Mouse (Mus musculus) gastrocnemius, adult 18-20 months (tissue): ENCODE data around the gene Itga5. TPM values are rescaled to one million over a fixed set of nuclear protein-coding genes. Genes with fewer than 3 reads are reported as not detected.
A peak's percentile ranks its signal among the peaks of the same experiment; 100 is the strongest.

ENCODE experiments used
- DNase-seq: peaks from one replicate; pipeline ENCODE4 v3.0.0; 2021; ENCODE audit warnings: low spot score
- total RNA-seq, 2 experiments: library from RNA; stranded (reverse); gene quantifications; 2 replicates each; pipeline ENCODE4 v1.2.3; 2021

Gene Itga5
- total RNA-seq, 2 experiments from 2014 or later: 6.5 to 9.1 TPM

DNA sequence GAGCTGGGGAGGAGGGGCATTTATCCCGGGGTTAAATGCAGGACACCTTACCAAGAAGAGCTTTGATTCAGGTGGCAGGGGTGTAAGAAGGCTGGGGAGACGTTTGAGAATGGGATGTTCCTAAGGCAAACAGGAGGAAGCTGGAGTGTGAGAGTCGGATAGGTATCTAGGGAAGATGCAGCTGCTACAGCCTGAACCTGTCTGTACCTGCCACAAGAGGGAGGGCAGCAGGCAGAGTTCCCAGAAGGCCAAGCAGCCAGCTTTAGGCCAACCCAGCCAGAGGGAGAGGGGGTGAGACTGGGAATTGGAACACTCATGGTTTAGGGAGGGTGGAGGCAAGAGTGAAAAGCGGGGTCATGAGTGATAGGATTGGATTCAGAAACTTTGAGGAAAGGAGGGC, 25.8 kb downstream of the Itga5 start:
- DNase-seq: no peak

GRCm38 (mm10) chr15:103339961-103340337, 26.6 kb downstream of the Itga5 start, which contains the start of gene Zfp385a:
Zfp385a (minus strand) TSS chr15:103340093.
- DNase-seq: no peak

GRCm38 (mm10) chr15:103339166-103339960, 27.2 kb downstream of the Itga5 start:
- no peak for DNase-seq

DNA sequence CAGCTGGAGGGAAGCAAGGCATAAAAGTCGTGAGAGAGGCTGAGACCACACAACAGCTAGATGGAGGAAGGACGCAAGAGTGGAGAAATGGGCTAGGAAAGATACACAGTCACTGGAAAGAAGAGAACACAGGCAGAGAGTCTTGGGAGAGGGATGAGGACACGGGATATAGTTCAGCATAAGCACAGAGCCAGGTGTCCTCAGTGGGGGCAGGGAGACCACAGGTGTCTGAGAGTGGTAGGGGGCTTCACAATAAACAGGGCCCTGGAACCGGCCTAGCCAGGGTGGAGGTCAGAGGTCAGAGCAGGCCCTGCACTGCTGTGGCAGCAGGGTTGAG, 27.8 kb downstream of the Itga5 start:
- no peak for DNase-seq

- no peak for DNase-seq
These were observed 29.4 kb downstream of the Itga5 start for GRCm38 (mm10) chr15:103336996-103337667.

DNA sequence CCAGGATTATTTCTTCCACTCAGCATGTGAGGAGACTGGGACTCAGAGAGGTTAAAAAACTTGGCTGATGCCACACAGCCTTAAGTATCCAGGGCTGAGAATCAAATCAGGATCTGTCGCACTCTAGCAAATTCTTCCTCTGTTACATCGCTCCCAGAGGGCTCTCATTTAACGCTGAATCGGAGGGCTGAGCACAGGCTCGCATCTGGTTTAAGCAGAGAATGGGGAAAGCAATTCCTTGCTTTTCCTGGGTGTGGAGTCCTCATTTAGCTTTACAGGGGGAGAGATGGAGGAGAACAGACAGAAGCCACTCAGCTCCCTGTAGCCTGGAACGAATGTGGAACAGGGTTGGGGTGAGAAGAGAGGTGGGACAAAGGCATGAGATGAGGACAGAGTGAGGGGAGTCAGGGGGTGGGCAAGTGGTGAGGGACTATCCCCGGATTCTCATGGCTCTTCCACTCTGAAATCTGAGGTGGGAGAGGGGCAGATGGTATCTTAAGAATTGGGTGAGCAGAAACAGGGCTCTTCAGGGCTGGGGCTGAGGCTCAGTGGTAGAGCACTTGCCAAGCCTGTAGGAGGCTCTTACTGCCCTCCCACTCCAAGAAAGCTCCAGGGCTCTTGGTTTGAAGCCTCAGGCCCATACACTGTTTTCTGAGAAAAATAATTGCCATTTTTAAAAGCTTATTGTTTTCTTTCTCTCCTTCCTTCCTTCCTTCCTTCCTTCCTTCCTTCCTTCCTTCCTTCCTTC, 30.9 kb downstream of the Itga5 start:
- DNase-seq: no peak

- DNase-seq: no peak
These were observed 31.5 kb downstream of the Itga5 start for GRCm38 (mm10) chr15:103335040-103335439.

- no peak for DNase-seq
These were observed 32.4 kb downstream of the Itga5 start for GRCm38 (mm10) chr15:103334194-103334593.

- no peak for DNase-seq
These were observed 32.8 kb downstream of the Itga5 start for GRCm38 (mm10) chr15:103333738-103334137.

DNA sequence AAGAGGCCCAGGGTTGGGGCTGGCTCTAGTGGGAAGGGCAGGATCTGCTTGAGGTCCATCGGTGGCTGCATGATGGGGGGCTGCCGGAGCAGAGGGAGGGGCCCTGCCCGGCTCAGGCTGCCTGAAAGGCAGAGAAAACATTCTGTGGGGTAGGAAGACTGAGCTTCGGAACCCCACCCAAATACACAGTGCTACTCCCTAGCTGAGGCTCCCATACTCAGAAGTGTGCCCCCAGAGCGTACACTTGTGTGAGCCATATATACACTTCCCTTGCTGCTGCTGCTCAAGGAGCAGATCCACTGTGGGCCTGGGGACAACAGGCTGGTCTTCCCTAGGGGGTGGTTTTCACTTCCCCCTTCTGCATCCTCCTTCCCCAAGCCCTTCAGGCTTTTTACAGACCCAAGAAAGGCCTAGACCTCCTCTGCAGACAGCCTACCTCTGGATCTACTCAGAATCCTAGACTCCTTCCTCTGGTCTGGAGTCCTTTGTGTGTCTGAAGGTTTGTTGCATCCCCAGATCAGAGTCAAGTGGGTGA, 33.4 kb downstream of the Itga5 start:
- DNase-seq: no peak

DNA sequence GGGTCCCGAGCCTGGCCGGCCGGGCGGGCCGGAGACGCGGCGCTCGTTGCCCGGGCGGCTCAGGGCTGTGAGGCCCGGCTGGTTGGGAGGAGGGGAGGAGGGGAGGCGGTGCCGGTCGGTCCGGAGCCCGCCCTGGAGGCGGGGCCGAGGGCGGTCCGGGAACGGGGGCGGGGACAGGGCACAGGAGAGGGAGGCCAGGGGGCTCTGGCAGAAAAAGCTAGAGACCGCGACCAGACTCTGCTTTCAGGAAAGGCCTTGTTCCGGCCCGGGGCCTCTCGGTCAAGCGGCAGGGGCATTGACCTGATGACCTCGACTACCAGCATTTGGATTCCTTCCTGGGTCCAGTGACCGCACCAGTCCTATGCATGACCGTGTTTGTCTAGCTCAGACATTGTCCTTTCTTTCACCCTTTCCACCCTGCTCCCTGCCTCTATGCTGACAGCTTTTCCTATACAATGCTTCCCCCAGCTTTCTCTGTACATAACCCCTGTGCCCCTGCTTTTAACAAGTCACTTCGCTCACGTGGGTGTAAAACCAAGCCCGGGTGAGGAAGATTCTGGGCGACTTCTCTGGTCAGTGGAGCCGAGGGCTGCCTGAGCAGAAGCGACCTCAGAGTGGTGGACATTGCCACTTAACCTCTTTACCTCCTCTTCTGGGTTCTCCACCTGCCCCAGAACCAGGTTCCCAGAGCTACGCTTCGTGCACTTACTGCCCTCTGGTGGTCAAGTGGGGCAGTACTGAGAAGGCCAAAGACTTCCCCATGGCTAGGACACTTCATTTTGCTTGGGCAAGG, 42.9 kb downstream of the Itga5 start:
- peak; percentile 89 for DNase-seq

DNA sequence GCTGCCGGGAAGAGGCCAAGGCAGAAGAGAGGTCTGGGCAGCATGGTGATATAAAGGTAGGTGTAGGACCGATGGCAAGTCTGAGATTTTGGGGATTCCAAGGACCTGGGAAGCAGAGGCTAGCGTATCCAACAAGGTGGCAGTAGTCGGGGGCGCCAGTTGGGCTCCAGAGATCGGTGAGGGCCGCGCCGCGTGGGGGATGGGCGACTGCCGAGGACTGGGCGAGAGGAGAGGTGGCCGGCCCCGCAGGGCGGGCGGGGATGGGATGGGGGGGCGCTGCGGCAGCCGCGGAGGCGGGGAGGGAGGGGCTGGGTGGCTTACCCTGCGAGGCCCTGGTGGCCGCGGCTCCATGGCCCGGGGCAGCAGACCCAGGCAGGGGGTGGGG, 43.5 kb downstream of the Itga5 start:
- DNase-seq: no peak

- DNase-seq: no peak
These were observed 44.2 kb downstream of the Itga5 start for GRCm38 (mm10) chr15:103322396-103322795.

- DNase-seq: no peak
These were observed 45.5 kb downstream of the Itga5 start for GRCm38 (mm10) chr15:103321076-103321475.

GRCm38 (mm10) chr15:103318201-103318816, 48.3 kb downstream of the Itga5 start:
- peak; percentile 59 for DNase-seq

DNA sequence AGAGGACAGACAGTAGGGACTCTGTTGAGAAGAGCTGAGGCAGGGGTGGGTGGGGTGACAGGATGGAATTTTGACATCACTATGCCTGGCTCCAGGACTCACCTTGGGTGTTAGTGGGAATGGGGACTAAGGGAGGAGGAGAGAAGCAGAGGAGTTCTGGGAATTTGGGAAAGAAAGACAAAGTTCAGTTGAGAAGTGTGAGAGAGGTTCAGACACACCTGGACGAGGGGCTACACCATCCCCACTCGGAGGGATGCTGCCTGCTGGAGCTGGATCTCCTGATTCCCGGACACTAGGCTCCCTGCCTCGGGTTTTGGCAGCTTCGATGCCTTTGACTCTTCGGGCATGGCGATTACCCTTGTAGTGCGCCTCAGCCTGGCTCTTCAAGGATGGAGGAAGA, 48.8 kb downstream of the Itga5 start:
- no peak for DNase-seq

GRCm38 (mm10) chr15:103317120-103317519, 49.4 kb downstream of the Itga5 start:
- no peak for DNase-seq

GRCm38 (mm10) chr15:103315979-103316776, 50.4 kb downstream of the Itga5 start:
- peak; percentile 90 for DNase-seq

DNA sequence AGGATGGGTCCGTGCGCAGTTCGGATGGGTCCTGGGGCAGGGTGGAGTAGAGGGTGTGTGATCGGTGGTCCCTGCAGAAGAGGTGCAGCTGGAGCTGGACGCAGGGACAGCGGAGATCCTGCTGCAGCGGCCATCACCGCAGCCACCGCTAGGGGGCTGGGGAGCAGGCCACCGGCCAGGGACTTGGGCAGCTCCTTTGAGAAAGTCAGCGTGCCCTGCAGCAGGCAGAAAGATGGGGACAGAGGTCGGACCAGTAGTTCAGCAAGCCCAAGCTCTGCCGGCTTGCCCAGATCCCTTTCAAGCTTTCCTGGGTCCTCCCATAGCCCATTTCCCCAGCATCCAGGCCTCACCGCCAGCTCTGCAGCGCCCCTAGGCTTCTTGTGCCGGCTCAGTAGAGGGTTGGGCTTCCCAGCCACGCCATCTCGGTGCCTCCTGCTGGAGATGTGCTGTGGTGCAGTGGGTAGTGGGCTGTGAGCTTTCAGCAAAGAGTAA, 51.5 kb downstream of the Itga5 start:
- DNase-seq: peak; percentile 74

DNA sequence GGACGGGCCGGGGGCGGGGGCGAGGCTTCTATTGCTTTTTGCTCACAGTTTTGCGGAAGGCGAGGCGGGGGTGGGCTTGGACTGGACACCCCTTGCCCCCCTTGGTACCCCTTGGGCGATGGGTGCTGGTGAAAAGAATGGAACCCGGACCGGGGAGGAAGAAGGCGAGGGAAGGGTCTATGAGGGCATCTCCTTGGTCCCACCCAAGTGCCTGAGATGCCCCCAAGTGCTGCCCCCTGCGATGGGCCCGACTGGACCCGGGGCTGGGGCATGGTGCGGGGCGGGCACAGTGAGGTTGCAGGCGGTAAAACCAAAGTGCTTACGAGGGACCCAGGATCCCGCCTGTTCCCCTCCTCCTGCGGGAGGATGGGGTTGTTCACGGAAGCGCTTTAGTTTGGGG, 52.4 kb downstream of the Itga5 start:
- DNase-seq: no peak
